Mouse (Mus musculus) brown adipose tissue, adult 24 weeks (tissue): Measurements from ENCODE around the gene Dusp22. TPM values are rescaled to one million over a fixed set of nuclear protein-coding genes. Genes with fewer than 3 reads are reported as not detected.

Experiments used
- H3K27ac ChIP-seq: fragments of 200-500 bp; replicated peaks from 2 replicates; pipeline ENCODE4 v1.5.1; 2012; ENCODE audit warnings: low read depth, mild to moderate bottlenecking, low read length
- H3K4me1 ChIP-seq: fragments of 200-500 bp; 2 replicates; pipeline ENCODE4 v1.6.1; 2012; ENCODE audit warnings: low read length, mixed read lengths; ENCODE audit not compliant: control insufficient read depth, insufficient read depth, insufficient read length
- H3K4me3 ChIP-seq: fragments of 200-500 bp; 2 replicates; pipeline ENCODE4 v1.5.1; 2012; ENCODE audit warnings: low read depth, mild to moderate bottlenecking, low read length, moderate library complexity; ENCODE audit not compliant: insufficient read depth
- polyA plus RNA-seq: library from polyadenylated mRNA; stranded (reverse); fragments of >200 nt; gene quantifications from 2 replicates; pipeline ENCODE4 v1.2.4, GENCODE M21; 2012; ENCODE audit not compliant: missing spikeins, insufficient read depth, insufficient read length

The Dusp22 gene
- polyA plus RNA-seq: 26.7 and 40.2 TPM in 2 replicates

DNA sequence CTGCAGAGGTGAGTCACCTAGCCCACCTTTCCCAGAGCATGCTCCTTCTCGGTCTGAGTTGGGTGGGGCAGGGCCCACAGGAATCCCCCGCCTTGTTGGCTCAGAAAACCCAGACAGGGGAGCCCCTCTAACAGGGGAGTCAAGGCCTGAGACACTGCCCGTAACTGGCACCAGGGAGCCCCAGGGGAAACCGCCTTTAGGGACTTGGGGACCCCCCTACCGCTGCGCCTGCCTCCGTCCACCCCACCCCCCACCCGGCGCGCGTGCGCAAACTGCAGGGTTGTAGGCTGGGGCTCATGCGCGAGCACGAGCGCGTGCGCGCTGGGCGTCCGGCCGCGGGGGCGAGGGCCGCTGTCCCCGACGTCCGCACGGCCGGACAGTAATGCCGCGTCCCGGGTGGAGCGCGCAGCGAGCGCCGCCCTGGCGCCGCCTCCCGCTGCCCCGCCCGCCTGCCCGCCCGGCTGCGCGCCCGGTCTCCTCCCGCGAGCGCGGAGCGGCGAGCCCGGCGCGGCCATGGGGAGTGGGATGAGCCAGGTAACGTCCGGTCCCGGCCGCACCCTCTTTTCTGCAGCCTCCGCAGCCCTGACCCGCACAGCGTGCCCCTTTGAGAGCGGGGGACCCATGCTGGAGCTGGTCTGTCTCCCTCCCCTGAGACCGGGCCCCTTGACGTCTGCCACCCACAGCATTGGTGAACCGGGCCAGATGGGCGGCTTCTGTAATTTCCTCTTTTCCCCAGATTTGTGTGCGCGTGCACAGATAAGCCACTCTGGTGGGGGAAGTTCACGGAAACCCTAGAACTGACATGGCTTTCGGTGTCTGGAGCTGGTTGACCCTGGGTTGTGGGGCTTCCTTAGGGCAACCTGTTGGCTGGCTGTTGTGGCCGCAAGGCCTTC lies at the start of gene Dusp22:
TSS of gene Dusp22 (plus strand) at position 387 of the 893 bp plus-strand sequence.
- Histone ChIP-seq H3K4me1 (peaks cover 8% of the 10 kb centered on the region), H3K27ac (peak within 1 kb of the TSS; percentile 96), H3K4me3 (peak within 1 kb of the TSS; percentile 98)

DNA sequence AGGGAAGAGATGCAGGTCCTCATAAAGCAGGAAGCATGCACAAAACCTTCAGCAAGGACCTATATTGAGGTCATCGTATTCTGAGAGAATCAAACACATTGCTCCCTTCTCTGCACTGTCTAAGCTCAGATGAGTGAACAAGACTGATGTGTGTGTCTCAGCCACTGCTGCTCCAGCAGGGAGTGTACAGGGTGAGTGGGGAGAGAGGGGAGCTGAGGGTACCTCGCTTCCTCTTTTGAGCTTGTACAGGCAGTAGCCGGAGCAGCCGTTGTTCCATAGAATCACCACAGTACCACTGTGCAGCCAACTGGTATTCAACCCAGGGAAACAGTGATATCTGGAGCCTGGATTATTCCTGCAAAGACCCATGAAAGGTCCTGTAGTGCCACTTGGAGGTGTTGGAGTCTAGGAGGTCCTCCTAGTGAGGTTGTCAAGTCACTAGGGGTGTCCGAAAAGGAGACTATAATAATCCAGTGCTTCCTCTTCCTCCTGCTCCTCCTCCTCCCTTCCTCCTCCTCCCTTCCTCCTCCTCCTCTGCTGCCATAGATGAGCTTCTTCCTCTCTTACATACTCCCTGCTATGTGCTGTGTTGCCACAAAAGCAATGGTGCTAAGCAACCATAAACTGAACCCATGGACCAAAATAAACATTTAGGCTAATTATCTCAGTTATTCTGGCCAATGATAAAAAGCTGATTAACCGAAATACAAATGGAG lies 47.6 kb upstream of the Dusp22 start:
- no peak overlapping the region for H3K4me3 ChIP-seq
- H3K27ac ChIP-seq: no peak overlapping the region
- H3K4me1 ChIP-seq: no peaks in the 10 kb centered on the region

GRCm38 (mm10) chr13:30619684-30620083 lies 40.1 kb upstream of the Dusp22 start:
- Histone ChIP-seq H3K4me3 (no peak overlapping the region), H3K4me1 (no peaks in the 10 kb centered on the region), H3K27ac (no peak overlapping the region)

GRCm38 (mm10) chr13:30628195-30629048 lies 31.4 kb upstream of the Dusp22 start:
- no peak overlapping the region for H3K27ac ChIP-seq
- no peak overlapping the region for H3K4me3 ChIP-seq
- no peaks in the 10 kb centered on the region for H3K4me1 ChIP-seq

GRCm38 (mm10) chr13:30629794-30630410 lies 29.9 kb upstream of the Dusp22 start:
- Histone ChIP-seq H3K4me1 (no peaks in the 10 kb centered on the region), H3K27ac (no peak overlapping the region), H3K4me3 (no peak overlapping the region)

DNA sequence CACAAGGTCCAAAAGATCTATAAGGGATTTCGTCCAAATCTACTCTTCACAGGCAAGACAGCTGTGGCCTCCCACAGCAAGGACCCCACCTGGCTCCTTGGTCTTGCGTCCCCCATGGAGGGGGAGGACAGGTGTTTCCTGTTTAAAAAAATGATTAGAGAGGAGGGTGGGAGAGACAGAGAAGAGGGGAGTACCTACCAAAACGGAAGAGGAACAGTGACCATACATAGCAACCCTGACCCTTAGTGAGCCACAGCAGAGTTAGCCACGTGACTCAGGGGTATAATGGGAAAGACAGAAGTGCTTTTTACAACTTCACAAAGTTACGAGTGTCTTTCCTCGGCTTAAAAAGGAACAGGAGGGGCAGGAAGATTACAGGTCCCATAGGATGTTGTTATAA lies 26.8 kb upstream of the Dusp22 start:
- H3K4me1 ChIP-seq: no peaks in the 10 kb centered on the region
- no peak overlapping the region for H3K27ac ChIP-seq

GRCm38 (mm10) chr13:30636453-30636852 lies 23.3 kb upstream of the Dusp22 start:
- Histone ChIP-seq H3K4me3 (no peak overlapping the region), H3K4me1 (no peaks in the 10 kb centered on the region), H3K27ac (no peak overlapping the region)

More for the DNA sequence above, 26.8 kb upstream of the Dusp22 start:
- H3K4me3 ChIP-seq: no peak overlapping the region

DNA sequence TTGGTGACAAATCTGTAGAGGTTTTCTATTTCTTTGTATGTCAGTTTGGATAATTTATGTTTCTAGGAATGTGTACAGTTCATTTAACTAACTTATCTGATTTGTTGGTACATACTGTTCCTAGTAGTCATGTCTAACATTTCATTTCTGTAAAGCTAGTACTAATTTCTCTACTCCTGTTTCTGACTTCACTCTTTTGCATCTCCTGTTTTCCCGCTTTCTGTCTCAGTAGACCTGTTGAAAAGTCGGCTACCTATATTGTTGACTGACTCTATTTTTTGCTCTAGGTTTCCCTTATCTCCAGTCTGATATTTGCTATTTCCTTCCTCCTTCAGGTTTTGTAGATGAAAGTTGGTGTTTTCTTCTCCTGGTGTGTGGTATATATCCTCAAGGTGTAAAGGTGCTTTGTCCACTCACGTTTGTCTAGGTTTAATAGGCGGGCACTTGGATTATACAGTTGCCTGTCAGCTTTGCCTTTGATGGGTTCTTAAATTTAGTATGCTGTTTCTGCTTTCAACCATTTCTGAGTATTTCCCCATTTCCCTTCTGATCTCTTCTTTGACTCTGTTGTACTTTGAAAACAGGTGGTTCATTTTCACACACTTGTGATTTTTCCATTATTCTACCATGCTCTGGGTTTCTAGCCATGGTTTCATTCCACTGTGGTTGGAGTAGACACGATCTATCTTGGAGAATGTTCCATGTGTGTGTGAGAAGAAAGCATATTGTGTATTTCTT lies 21.3 kb upstream of the Dusp22 start:
- Histone ChIP-seq H3K4me1 (no peaks in the 10 kb centered on the region), H3K27ac (no peak overlapping the region), H3K4me3 (no peak overlapping the region)

GRCm38 (mm10) chr13:30642053-30642452 lies 17.7 kb upstream of the Dusp22 start:
- H3K4me1 ChIP-seq: no peaks in the 10 kb centered on the region
- no peak overlapping the region for H3K27ac ChIP-seq
- no peak overlapping the region for H3K4me3 ChIP-seq

DNA sequence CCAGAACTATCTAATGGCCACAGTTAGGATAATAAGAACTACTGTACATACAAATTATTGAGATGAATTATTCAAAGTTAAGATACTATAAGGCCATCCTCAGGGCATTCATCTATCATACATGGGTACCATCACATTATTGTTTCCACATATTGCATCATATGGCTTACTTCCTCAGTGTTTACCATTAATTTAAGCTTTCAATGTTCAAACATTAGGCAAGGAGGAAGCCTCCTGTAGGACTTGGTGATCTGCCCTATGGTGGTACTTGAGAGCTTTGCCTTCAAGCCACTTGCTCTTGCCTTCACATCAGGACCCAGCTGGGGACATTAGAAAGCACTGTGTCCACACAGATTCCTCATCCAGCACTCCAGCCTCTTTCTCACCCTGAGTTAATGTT lies 11.3 kb upstream of the Dusp22 start:
- Histone ChIP-seq H3K4me3 (no peak overlapping the region), H3K27ac (no peak overlapping the region), H3K4me1 (no peaks in the 10 kb centered on the region)

GRCm38 (mm10) chr13:30649197-30649596 lies 10.6 kb upstream of the Dusp22 start:
- Histone ChIP-seq H3K4me1 (no peaks in the 10 kb centered on the region), H3K27ac (no peak overlapping the region), H3K4me3 (no peak overlapping the region)

DNA sequence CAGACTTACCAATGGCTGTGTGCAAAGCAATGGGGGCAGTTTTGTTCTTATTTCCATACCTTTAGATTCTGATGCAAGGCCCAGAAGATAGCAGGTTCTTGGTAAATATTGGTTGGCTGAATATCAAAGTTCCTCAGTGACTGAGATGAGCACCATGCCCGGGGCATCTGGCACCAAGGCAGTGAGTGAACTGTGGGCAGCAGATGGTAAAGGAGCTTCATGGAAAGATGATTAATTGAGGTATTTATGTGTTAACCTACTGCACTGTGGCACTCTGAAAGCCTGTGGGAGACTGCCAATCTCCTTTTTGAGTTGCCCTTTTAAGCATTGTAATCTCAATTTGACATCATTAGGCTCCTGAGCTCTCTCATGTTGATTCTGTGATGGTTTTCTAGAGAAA lies 9.1 kb upstream of the Dusp22 start:
- H3K4me3 ChIP-seq: no peak overlapping the region
- H3K27ac ChIP-seq: no peak overlapping the region
- no peaks in the 10 kb centered on the region for H3K4me1 ChIP-seq

- H3K4me3 ChIP-seq: no peak overlapping the region
- no peak overlapping the region for H3K27ac ChIP-seq
Observed at GRCm38 (mm10) chr13:30653051-30653450, 6.7 kb upstream of the Dusp22 start.

GRCm38 (mm10) chr13:30654463-30654862 lies 5.3 kb upstream of the Dusp22 start:
- H3K4me1 ChIP-seq: no peaks in the 10 kb centered on the region
- H3K27ac ChIP-seq: no peak overlapping the region
- H3K4me3 ChIP-seq: no peak overlapping the region

More at GRCm38 (mm10) chr13:30653051-30653450, 6.7 kb upstream of the Dusp22 start:
- H3K4me1 ChIP-seq: no peaks in the 10 kb centered on the region
